Mouse (Mus musculus): ENCODE results near the gene Smco4. TPM values are rescaled to one million over a fixed set of nuclear protein-coding genes. Genes with fewer than 3 reads are reported as not detected.

Gene Smco4
- polyA plus RNA-seq, 1 experiment = 23.8 TPM

DNA sequence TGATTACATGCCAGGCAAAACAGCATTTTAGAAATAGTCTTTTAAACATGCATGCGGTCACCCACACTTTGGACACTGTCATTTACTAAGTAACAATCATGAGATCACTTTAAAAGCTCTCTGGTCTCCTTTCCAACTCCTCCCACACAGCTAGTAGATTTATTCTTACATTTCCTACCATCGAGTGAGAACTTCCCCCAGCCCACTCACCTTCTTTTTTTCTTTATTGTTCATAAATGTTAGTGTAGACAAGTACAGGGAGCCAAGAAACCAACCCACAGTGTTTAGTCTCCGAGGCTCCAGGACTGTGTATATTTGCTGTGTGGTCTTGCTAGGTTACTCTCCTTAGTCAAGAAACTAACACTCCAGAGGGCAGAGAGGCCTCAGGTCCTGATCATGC, 16.1 kb downstream of the Smco4 start:
- Histone ChIP-seq H3K79me3 (ENCODE audit: low read depth) (no peaks in the 10 kb centered on the region), H3K79me2 (ENCODE audit: control insufficient read depth, insufficient read depth) (no peaks in the 10 kb centered on the region), H3K4me3 (ENCODE audit: insufficient read depth, poor library complexity, severe bottlenecking) (no peak overlapping the region), H3K36me3 (ENCODE audit: control insufficient read depth, insufficient read depth) (no peaks in the 10 kb centered on the region), H3ac (ENCODE audit: control insufficient read depth, insufficient read length, low read depth) (no peak overlapping the region), H3K27me3 (ENCODE audit: control insufficient read depth, insufficient read depth, insufficient read length) (no peaks in the 10 kb centered on the region)
- TF ChIP-seq MYOD1 (IDR thresholded peaks at IDR 0.05; ENCODE audit: control insufficient read depth, insufficient read length, low read depth) (no peak), MYOG (IDR thresholded peaks at IDR 0.05; ENCODE audit: control insufficient read depth, extremely low read depth, insufficient read length) (no peak), MAX (IDR thresholded peaks at IDR 0.05) (no peak), CEBPB (IDR thresholded peaks at IDR 0.05; ENCODE audit: low read depth) (no peak), USF1 (IDR thresholded peaks at IDR 0.05; ENCODE audit: low read depth) (no peak), CTCF (IDR thresholded peaks at IDR 0.05; ENCODE audit: control insufficient read depth, insufficient read depth, insufficient read length) (no peak), FOSL1 (IDR thresholded peaks at IDR 0.05; ENCODE audit: insufficient read depth, low read length, poor library complexity, severe bottlenecking) (no peak)

GRCm38 (mm10) chr9:15510557-15511310, 17.5 kb downstream of the Smco4 start:
- no peaks in the 10 kb centered on the region for H3K27me3 ChIP-seq (ENCODE audit: control insufficient read depth, insufficient read depth, insufficient read length)
- H3K36me3 ChIP-seq (ENCODE audit: control insufficient read depth, insufficient read depth) = no peaks in the 10 kb centered on the region
- H3K4me3 ChIP-seq (ENCODE audit: insufficient read depth, poor library complexity, severe bottlenecking) = no peak overlapping the region
- H3K79me2 ChIP-seq (ENCODE audit: control insufficient read depth, insufficient read depth) = no peaks in the 10 kb centered on the region
- no peak overlapping the region for H3ac ChIP-seq (ENCODE audit: control insufficient read depth, insufficient read length, low read depth)
- H3K79me3 ChIP-seq (ENCODE audit: low read depth) = no peaks in the 10 kb centered on the region
- TF ChIP-seq FOSL1 (IDR thresholded peaks at IDR 0.05; ENCODE audit: insufficient read depth, low read length, poor library complexity, severe bottlenecking) = no peak
- TF ChIP-seq MYOD1 (IDR thresholded peaks at IDR 0.05; ENCODE audit: control insufficient read depth, insufficient read length, low read depth) = no peak
- no peak for TF ChIP-seq CEBPB (IDR thresholded peaks at IDR 0.05; ENCODE audit: low read depth)
- no peak for TF ChIP-seq MYOG (IDR thresholded peaks at IDR 0.05; ENCODE audit: control insufficient read depth, extremely low read depth, insufficient read length)
- no peak for TF ChIP-seq CTCF (IDR thresholded peaks at IDR 0.05; ENCODE audit: control insufficient read depth, insufficient read depth, insufficient read length)
- TF ChIP-seq MAX (IDR thresholded peaks at IDR 0.05) = no peak

DNA sequence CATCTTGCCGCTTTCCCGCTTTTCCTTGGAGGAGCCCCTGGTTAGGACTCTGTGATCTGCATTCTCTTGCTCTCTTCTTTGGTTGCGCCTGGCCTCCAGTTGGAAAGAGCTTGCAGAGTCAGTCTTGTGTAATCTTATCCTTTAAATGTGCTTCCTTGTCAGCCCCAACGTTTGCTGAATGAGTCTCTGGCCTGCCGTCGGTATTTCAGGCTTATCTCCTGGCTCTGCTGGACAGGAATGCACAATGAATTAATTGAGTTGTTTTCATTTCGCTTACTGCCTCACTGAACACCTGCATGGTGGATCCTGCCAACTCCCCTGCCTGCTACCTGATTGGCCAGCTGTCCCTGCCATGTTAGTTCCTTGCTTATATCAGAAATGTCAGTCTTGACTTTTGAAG, 19.7 kb downstream of the Smco4 start:
- H3K36me3 ChIP-seq (ENCODE audit: control insufficient read depth, insufficient read depth) = no peaks in the 10 kb centered on the region
- H3K79me3 ChIP-seq (ENCODE audit: low read depth) = no peaks in the 10 kb centered on the region
- no peaks in the 10 kb centered on the region for H3K79me2 ChIP-seq (ENCODE audit: control insufficient read depth, insufficient read depth)
- TF ChIP-seq CEBPB (IDR thresholded peaks at IDR 0.05; ENCODE audit: low read depth) (no peak), USF1 (IDR thresholded peaks at IDR 0.05; ENCODE audit: low read depth) (no peak), CTCF (IDR thresholded peaks at IDR 0.05; ENCODE audit: control insufficient read depth, insufficient read depth, insufficient read length) (no peak), MYOG (IDR thresholded peaks at IDR 0.05; ENCODE audit: control insufficient read depth, extremely low read depth, insufficient read length) (no peak), MAX (IDR thresholded peaks at IDR 0.05) (no peak), FOSL1 (IDR thresholded peaks at IDR 0.05; ENCODE audit: insufficient read depth, low read length, poor library complexity, severe bottlenecking) (no peak), MYOD1 (IDR thresholded peaks at IDR 0.05; ENCODE audit: control insufficient read depth, insufficient read length, low read depth) (no peak)
- H3K27me3 ChIP-seq (ENCODE audit: control insufficient read depth, insufficient read depth, insufficient read length) = no peaks in the 10 kb centered on the region
- no peak overlapping the region for H3ac ChIP-seq (ENCODE audit: control insufficient read depth, insufficient read length, low read depth)
- no peak overlapping the region for H3K4me3 ChIP-seq (ENCODE audit: insufficient read depth, poor library complexity, severe bottlenecking)

GRCm38 (mm10) chr9:15516007-15516406, 22.8 kb downstream of the Smco4 start:
- Histone ChIP-seq H3K79me3 (ENCODE audit: low read depth) (no peaks in the 10 kb centered on the region), H3K79me2 (ENCODE audit: control insufficient read depth, insufficient read depth) (no peaks in the 10 kb centered on the region), H3K36me3 (ENCODE audit: control insufficient read depth, insufficient read depth) (no peaks in the 10 kb centered on the region), H3K4me3 (ENCODE audit: insufficient read depth, poor library complexity, severe bottlenecking) (no peak overlapping the region), H3ac (ENCODE audit: control insufficient read depth, insufficient read length, low read depth) (no peak overlapping the region), H3K27me3 (ENCODE audit: control insufficient read depth, insufficient read depth, insufficient read length) (no peaks in the 10 kb centered on the region)
- TF ChIP-seq USF1 (IDR thresholded peaks at IDR 0.05; ENCODE audit: low read depth) = no peak
- TF ChIP-seq MAX (IDR thresholded peaks at IDR 0.05) = no peak
- TF ChIP-seq FOSL1 (IDR thresholded peaks at IDR 0.05; ENCODE audit: insufficient read depth, low read length, poor library complexity, severe bottlenecking) = no peak
- no peak for TF ChIP-seq CTCF (IDR thresholded peaks at IDR 0.05; ENCODE audit: control insufficient read depth, insufficient read depth, insufficient read length)

GRCm38 (mm10) chr9:15517979-15518378, 24.7 kb downstream of the Smco4 start:
- Histone ChIP-seq H3K79me3 (ENCODE audit: low read depth) (no peaks in the 10 kb centered on the region), H3ac (ENCODE audit: control insufficient read depth, insufficient read length, low read depth) (no peak overlapping the region), H3K27me3 (ENCODE audit: control insufficient read depth, insufficient read depth, insufficient read length) (no peaks in the 10 kb centered on the region), H3K79me2 (ENCODE audit: control insufficient read depth, insufficient read depth) (no peaks in the 10 kb centered on the region), H3K4me3 (ENCODE audit: insufficient read depth, poor library complexity, severe bottlenecking) (no peak overlapping the region), H3K36me3 (ENCODE audit: control insufficient read depth, insufficient read depth) (no peaks in the 10 kb centered on the region)
- TF ChIP-seq MAX (IDR thresholded peaks at IDR 0.05) (no peak), CTCF (IDR thresholded peaks at IDR 0.05; ENCODE audit: control insufficient read depth, insufficient read depth, insufficient read length) (no peak), USF1 (IDR thresholded peaks at IDR 0.05; ENCODE audit: low read depth) (no peak), MYOG (IDR thresholded peaks at IDR 0.05; ENCODE audit: control insufficient read depth, extremely low read depth, insufficient read length) (no peak), MYOD1 (IDR thresholded peaks at IDR 0.05; ENCODE audit: control insufficient read depth, insufficient read length, low read depth) (no peak), CEBPB (IDR thresholded peaks at IDR 0.05; ENCODE audit: low read depth) (no peak), FOSL1 (IDR thresholded peaks at IDR 0.05; ENCODE audit: insufficient read depth, low read length, poor library complexity, severe bottlenecking) (no peak)

- TF ChIP-seq FOSL1 (IDR thresholded peaks at IDR 0.05; ENCODE audit: insufficient read depth, low read length, poor library complexity, severe bottlenecking) (no peak), CEBPB (IDR thresholded peaks at IDR 0.05; ENCODE audit: low read depth) (no peak), MAX (IDR thresholded peaks at IDR 0.05) (no peak), USF1 (IDR thresholded peaks at IDR 0.05; ENCODE audit: low read depth) (no peak), MYOG (IDR thresholded peaks at IDR 0.05; ENCODE audit: control insufficient read depth, extremely low read depth, insufficient read length) (no peak)
- no peaks in the 10 kb centered on the region for H3K27me3 ChIP-seq (ENCODE audit: control insufficient read depth, insufficient read depth, insufficient read length)
- H3K79me3 ChIP-seq (ENCODE audit: low read depth) = no peaks in the 10 kb centered on the region
- H3K36me3 ChIP-seq (ENCODE audit: control insufficient read depth, insufficient read depth) = no peaks in the 10 kb centered on the region
- H3K79me2 ChIP-seq (ENCODE audit: control insufficient read depth, insufficient read depth) = no peaks in the 10 kb centered on the region
- H3ac ChIP-seq (ENCODE audit: control insufficient read depth, insufficient read length, low read depth) = no peak overlapping the region
- H3K4me3 ChIP-seq (ENCODE audit: insufficient read depth, poor library complexity, severe bottlenecking) = no peak overlapping the region
Measured at GRCm38 (mm10) chr9:15522348-15522747, 29.1 kb downstream of the Smco4 start.

Measured in C2C12 (cell line).